Mouse (Mus musculus) lung, postnatal 0 days (tissue): Measurements from ENCODE around the gene Grm7.

Experiments used
- CTCF ChIP-seq: IDR thresholded peaks from 2 replicates; pipeline ENCODE4 v1.5.1; 2016; ENCODE audit warnings: antibody characterized with exemption, mild to moderate bottlenecking
- EP300 ChIP-seq: IDR thresholded peaks from 2 replicates; pipeline ENCODE4 v1.6.1; 2016; ENCODE audit warnings: antibody characterized with exemption, mild to moderate bottlenecking, control low read depth

GRCm38 (mm10) chr6:111447851-111448250 is 802.5 kb downstream of the Grm7 start:
- no peak for TF ChIP-seq CTCF
- no peak for TF ChIP-seq EP300
